Comparison of ENCODE assay signal across 28 mouse cellular contexts in the genomic region with DNA sequence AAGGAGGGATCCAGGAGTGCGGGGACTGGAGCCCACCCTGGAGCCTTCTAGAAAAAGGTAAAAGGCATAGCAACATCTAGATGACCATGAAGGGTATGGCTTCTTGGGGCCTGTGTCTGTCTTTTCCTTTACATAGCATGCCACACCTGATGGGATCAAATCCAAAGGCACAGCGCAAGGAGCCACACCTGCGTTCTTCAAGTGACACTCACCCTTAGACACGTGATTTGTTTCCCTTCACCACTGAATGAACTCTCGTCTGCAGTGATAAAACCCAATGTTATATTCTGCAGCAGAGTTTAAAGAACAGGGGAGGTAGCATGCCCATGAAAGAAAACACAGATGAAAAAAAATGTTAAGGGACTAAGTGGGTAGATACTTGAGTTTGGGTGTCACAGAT.
A peak's percentile ranks its signal among the peaks of the same experiment; 100 is the strongest.
DNase-seq lines count a peak whose midpoint lies in the region; ATAC-seq and TF ChIP-seq lines count a peak whose summit lies in the region.
"Had no signal": no experiment of that assay in that cellular context is flagged by ENCODE, and none has a peak within 500 bp of the region (broad histone marks: within the 10 kb centered on the region; RNA-seq: fewer than 3 reads in every experiment).

No protein-coding gene starts in this region.

- TF ChIP-seq EP300 in lung, postnatal 0 days (IDR thresholded peaks at IDR 0.05), result no peak

- H3K36me3 ChIP-seq in lung, postnatal 0 days (ENCODE audit: insufficient read depth, low read length), result no peaks in the 10 kb centered on the region
- H3K36me3 ChIP-seq in intestine, embryonic 15.5 days, result no peaks in the 10 kb centered on the region
- H3K36me3 ChIP-seq in intestine, postnatal 0 days (ENCODE audit: control insufficient read depth, insufficient read depth), result no peaks in the 10 kb centered on the region
- H3K36me3 ChIP-seq: embryonic facial prominence, embryonic 13.5 days; embryonic facial prominence, embryonic 15.5 days; forebrain, embryonic 12.5 days had no signal

- no peak overlapping the region for H3K9ac ChIP-seq in lung, postnatal 0 days (replicated peaks; ENCODE audit: low read depth)
- no peak overlapping the region for H3K9ac ChIP-seq in intestine, embryonic 15.5 days
- H3K9ac ChIP-seq in intestine, postnatal 0 days (ENCODE audit: low read depth, low read length), result no peak overlapping the region
- H3K9ac ChIP-seq: embryonic facial prominence, embryonic 13.5 days; embryonic facial prominence, embryonic 15.5 days; forebrain, embryonic 12.5 days had no signal

- no peak for TF ChIP-seq CTCF in lung, postnatal 0 days (IDR thresholded peaks at IDR 0.05)
- no peak for TF ChIP-seq CTCF in lung, adult 2 months (IDR thresholded peaks at IDR 0.05; ENCODE audit: insufficient read depth, low read length)
- no peak for TF ChIP-seq CTCF in intestine, postnatal 0 days (IDR thresholded peaks at IDR 0.05; ENCODE audit: low read depth)

- no peak overlapping the region for H3K4me3 ChIP-seq in lung, postnatal 0 days (ENCODE audit: low read depth, low read length)
- no peak overlapping the region for H3K4me3 ChIP-seq in lung, adult 2 months (replicated peaks; ENCODE audit: extremely low read depth, low read depth, low read length)
- H3K4me3 ChIP-seq in intestine, embryonic 15.5 days (replicated peaks), result no peak overlapping the region
- H3K4me3 ChIP-seq in intestine, postnatal 0 days (ENCODE audit: low read depth, low read length), result no peak overlapping the region
- H3K4me3 ChIP-seq: embryonic facial prominence, embryonic 13.5 days; embryonic facial prominence, embryonic 15.5 days; erythroblast, embryonic 14.5 days; forebrain, embryonic 10.5 days; forebrain, embryonic 12.5 days had no signal

- H3K27me3 ChIP-seq in lung, postnatal 0 days (replicated peaks; ENCODE audit: insufficient read depth, low read length), result no peaks in the 10 kb centered on the region
- H3K27me3 ChIP-seq in intestine, embryonic 15.5 days (replicated peaks), result no peaks in the 10 kb centered on the region
- no peaks in the 10 kb centered on the region for H3K27me3 ChIP-seq in intestine, postnatal 0 days (replicated peaks; ENCODE audit: control insufficient read depth, insufficient read depth, low read length)
- H3K27me3 ChIP-seq: CH12.LX; embryonic facial prominence, embryonic 13.5 days; embryonic facial prominence, embryonic 15.5 days; forebrain, embryonic 12.5 days; Patski had no signal

- H3K4me2 ChIP-seq in lung, postnatal 0 days (replicated peaks; ENCODE audit: low read depth, low read length), result no peak overlapping the region
- H3K4me2 ChIP-seq in intestine, embryonic 15.5 days (replicated peaks), result no peak overlapping the region
- H3K4me2 ChIP-seq in intestine, postnatal 0 days (replicated peaks; ENCODE audit: low read depth), result no peak overlapping the region
- H3K4me2 ChIP-seq: embryonic facial prominence, embryonic 13.5 days; embryonic facial prominence, embryonic 15.5 days; forebrain, embryonic 12.5 days had no signal

- H3K9me3 ChIP-seq in lung, postnatal 0 days (ENCODE audit: low read length), result no peaks in the 10 kb centered on the region
- no peaks in the 10 kb centered on the region for H3K9me3 ChIP-seq in intestine, embryonic 15.5 days
- no peaks in the 10 kb centered on the region for H3K9me3 ChIP-seq in intestine, postnatal 0 days (ENCODE audit: control insufficient read depth)
- H3K9me3 ChIP-seq: embryonic facial prominence, embryonic 13.5 days; embryonic facial prominence, embryonic 15.5 days; forebrain, embryonic 10.5 days; forebrain, embryonic 12.5 days; G1E had no signal

- peak; percentile 52 for DNase-seq in lung, postnatal 0 days (ENCODE audit: low spot score)
- DNase-seq in lung, adult 2 months, result no peak
- no peak for DNase-seq in gastrocnemius, adult 18-20 months (ENCODE audit: low spot score)
- no peak for DNase-seq in adrenal gland, adult 18-20 months (ENCODE audit: low spot score in 2 of 2)
- DNase-seq: adrenal gland, adult 2 months; adrenal gland, postnatal 10 days; adrenal gland, postnatal 25 days; cerebellum, adult 11 months; cerebellum, adult 18-20 months; cerebellum, adult 8-10 months; cerebellum, adult 9-11 months; cerebellum, postnatal 14 days; cerebellum, postnatal 36 days; embryo, embryonic 11 days had no signal

- peak; percentile 56 for ATAC-seq in lung, postnatal 0 days
- peak; percentile 60 for ATAC-seq in intestine, embryonic 15.5 days
- ATAC-seq in intestine, postnatal 0 days, result peak; percentile 38; the same call in 1 of the 2 replicates
- ATAC-seq: activated CD4-positive, CD25-positive, alpha-beta regulatory T cell, adult 4 months; CD4-positive, CD25-positive, alpha-beta regulatory T cell, adult 4 months; forebrain, embryonic 14.5 days; forebrain, embryonic 16.5 days; Patski had no signal

- WGBS in lung, postnatal 0 days, result 55% methylated on average over 5 of the region's 5 CpGs
- 74% methylated on average over 5 of the region's 5 CpGs for WGBS in lung, adult 2 months
- 69% methylated on average over 5 of the region's 5 CpGs for WGBS in intestine, embryonic 15.5 days
- WGBS in intestine, postnatal 0 days, result 54% methylated on average over 5 of the region's 5 CpGs

- TF ChIP-seq POLR2A in lung, adult 2 months (IDR thresholded peaks at IDR 0.05; ENCODE audit: borderline replicate concordance, extremely low read depth, low read depth, low read length), result no peak

- H3K4me1 ChIP-seq in lung, postnatal 0 days (ENCODE audit: insufficient read depth, low read depth, low read length), result no peaks in the 10 kb centered on the region
- peaks cover 2% of the 10 kb centered on the region for H3K4me1 ChIP-seq in lung, adult 2 months (ENCODE audit: control insufficient read depth, insufficient read depth, low read length)
- H3K4me1 ChIP-seq in intestine, embryonic 15.5 days (replicated peaks), result peaks cover 20% of the 10 kb centered on the region
- H3K4me1 ChIP-seq in intestine, postnatal 0 days (replicated peaks; ENCODE audit: control insufficient read depth, insufficient read depth, low read length), result no peaks in the 10 kb centered on the region; the same call in 1 of the 2 replicates

- no peak overlapping the region for H3K27ac ChIP-seq in lung, postnatal 0 days (ENCODE audit: low read length)
- no peak overlapping the region for H3K27ac ChIP-seq in intestine, embryonic 15.5 days
- no peak overlapping the region for H3K27ac ChIP-seq in intestine, postnatal 0 days (ENCODE audit: low read depth, low read length)
- H3K27ac ChIP-seq: embryonic facial prominence, embryonic 13.5 days; embryonic facial prominence, embryonic 15.5 days; forebrain, embryonic 10.5 days; forebrain, embryonic 12.5 days had no signal
